Mouse (Mus musculus): Measurements from ENCODE around the gene Kcnc3.

GRCm38 (mm10) chr7:44603186-44603855 lies 12.9 kb downstream of the Kcnc3 start:
- TF ChIP-seq CTCF (IDR thresholded peaks at IDR 0.05; ENCODE audit: borderline replicate concordance, insufficient read depth, low read length), result no peak
- no peak for TF ChIP-seq POLR2A (IDR thresholded peaks at IDR 0.05; ENCODE audit: low read depth, low read length)
